Mouse (Mus musculus): ENCODE measurements around the gene Bcl9l.

Bcl9l gene

GRCm38 (mm10) chr9:44498421-44499355 is 16.1 kb downstream of the Bcl9l start:
- no peak for DNase-seq

- no peak for DNase-seq
These were observed 16.9 kb downstream of the Bcl9l start for GRCm38 (mm10) chr9:44499356-44500162.

GRCm38 (mm10) chr9:44500163-44500533 is 17.5 kb downstream of the Bcl9l start:
- DNase-seq = no peak

- DNase-seq = no peak
These were observed 18.1 kb downstream of the Bcl9l start for GRCm38 (mm10) chr9:44500638-44501175.

- DNase-seq = no peak
These were observed 18.7 kb downstream of the Bcl9l start for GRCm38 (mm10) chr9:44501206-44501879.

- DNase-seq = no peak
These were observed 19.4 kb downstream of the Bcl9l start for GRCm38 (mm10) chr9:44502006-44502405.

- DNase-seq = peak; percentile 14
These were observed 22.5 kb downstream of the Bcl9l start for GRCm38 (mm10) chr9:44504893-44505823.

- DNase-seq = peak; percentile 10
These were observed 23.3 kb downstream of the Bcl9l start for GRCm38 (mm10) chr9:44505824-44506467.

GRCm38 (mm10) chr9:44506566-44506965 is 23.9 kb downstream of the Bcl9l start:
- no peak for DNase-seq

- DNase-seq = no peak
These were observed 24.7 kb downstream of the Bcl9l start for GRCm38 (mm10) chr9:44507345-44507744.

- peak; percentile 32 for DNase-seq
These were observed 25.5 kb downstream of the Bcl9l start for GRCm38 (mm10) chr9:44508124-44508619.

GRCm38 (mm10) chr9:44508721-44509486 is 26.3 kb downstream of the Bcl9l start:
- peak; percentile 12 for DNase-seq

- peak; percentile 74 for DNase-seq
These were observed 27.1 kb downstream of the Bcl9l start for GRCm38 (mm10) chr9:44509487-44510354.

- DNase-seq = no peak
These were observed 27.8 kb downstream of the Bcl9l start for GRCm38 (mm10) chr9:44510355-44510871.

GRCm38 (mm10) chr9:44510872-44511601 is 28.4 kb downstream of the Bcl9l start:
- DNase-seq = peak; percentile 61

GRCm38 (mm10) chr9:44511935-44512716 is 29.5 kb downstream of the Bcl9l start:
- peak; percentile 12 for DNase-seq

- peak; percentile 7 for DNase-seq
These were observed 30.0 kb downstream of the Bcl9l start for GRCm38 (mm10) chr9:44512717-44513003.

- DNase-seq = peak; percentile 5
These were observed 30.5 kb downstream of the Bcl9l start for GRCm38 (mm10) chr9:44513121-44513520.
